Mouse (Mus musculus): ENCODE data around the gene Upf2.

The Upf2 gene

GRCm38 (mm10) chr2:6097113-6097716 is 145.9 kb downstream of the Upf2 start:
- in situ Hi-C loops (cut with MboI; ENCODE audit: low pct_unique_long_range_greater_than_20kb in 1 of 2, low sequenced_read_pairs in 2 of 2, unreplicated experiment in 1 of 2) = no loop called here

GRCm38 (mm10) chr2:6098924-6099323 is 147.7 kb downstream of the Upf2 start:
- in situ Hi-C loops (cut with MboI; ENCODE audit: low pct_unique_long_range_greater_than_20kb in 1 of 2, low sequenced_read_pairs in 2 of 2, unreplicated experiment in 1 of 2) = no loop called here

GRCm38 (mm10) chr2:6099443-6099842 is 148.2 kb downstream of the Upf2 start:
- in situ Hi-C loops (cut with MboI; ENCODE audit: low pct_unique_long_range_greater_than_20kb in 1 of 2, low sequenced_read_pairs in 2 of 2, unreplicated experiment in 1 of 2) = no loop called here

- in situ Hi-C loops (cut with MboI; ENCODE audit: low pct_unique_long_range_greater_than_20kb in 1 of 2, low sequenced_read_pairs in 2 of 2, unreplicated experiment in 1 of 2) = no loop called here
Observed at GRCm38 (mm10) chr2:6100027-6100749, 148.9 kb downstream of the Upf2 start.

GRCm38 (mm10) chr2:6100755-6101154 is 149.5 kb downstream of the Upf2 start:
- in situ Hi-C loops (cut with MboI; ENCODE audit: low pct_unique_long_range_greater_than_20kb in 1 of 2, low sequenced_read_pairs in 2 of 2, unreplicated experiment in 1 of 2) = no loop called here

- in situ Hi-C loops (cut with MboI; ENCODE audit: low pct_unique_long_range_greater_than_20kb in 1 of 2, low sequenced_read_pairs in 2 of 2, unreplicated experiment in 1 of 2) = no loop called here
Observed at GRCm38 (mm10) chr2:6105437-6105836, 154.2 kb downstream of the Upf2 start.

Measured in mouse embryonic stem cell (cell line).